Mouse (Mus musculus) heart, postnatal 25 days (tissue): ENCODE results near the gene Dnajb7. TPM values are rescaled to one million over a fixed set of nuclear protein-coding genes. Genes with fewer than 3 reads are reported as not detected.

Experiments
- DNase-seq: peaks from one replicate; pipeline ENCODE4 v3.0.0; 2022; ENCODE audit warnings: low spot score
- intact Hi-C: fragments of 180-260 bp; cut with DNase I; formaldehyde crosslinking; loops from one replicate; pipeline ENCODE4 v1.15.1; 2025
- total RNA-seq, 2 experiments: library from RNA; stranded (reverse); gene quantifications; 2 replicates each; pipeline ENCODE4 v1.2.3; 2021

Dnajb7 gene
- total RNA-seq, 2 experiments from 2014 or later, result not detected

- DNase-seq, result no peak
- intact Hi-C loops, result no loop called here
These were observed 39.5 kb downstream of the Dnajb7 start for GRCm38 (mm10) chr15:81368601-81369000.

- intact Hi-C loops, result no loop called here
- DNase-seq, result no peak
These were observed 41.9 kb downstream of the Dnajb7 start for GRCm38 (mm10) chr15:81366241-81366640.

GRCm38 (mm10) chr15:81365246-81365645, 42.9 kb downstream of the Dnajb7 start:
- DNase-seq, result no peak
- intact Hi-C loops, result no loop called here

DNA sequence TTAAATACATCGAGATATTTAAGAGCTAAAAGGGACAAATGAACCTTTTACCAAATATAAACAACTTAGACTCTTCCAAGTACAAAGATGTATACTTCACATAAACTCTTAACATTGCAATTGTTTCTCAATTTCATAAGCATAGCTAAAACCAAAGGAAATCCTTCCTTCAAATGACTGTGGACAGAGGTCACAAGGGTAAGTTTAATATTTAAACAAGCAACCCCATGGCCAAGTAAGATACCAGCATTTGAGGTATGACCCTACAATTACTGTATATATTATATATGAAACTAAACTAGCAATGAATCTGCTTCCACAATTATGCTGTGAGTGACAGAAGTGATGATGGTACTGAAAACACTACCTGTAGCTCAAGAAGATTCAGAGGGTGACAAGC, 43.8 kb downstream of the Dnajb7 start:
- intact Hi-C loops, result no loop called here
- DNase-seq, result no peak

DNA sequence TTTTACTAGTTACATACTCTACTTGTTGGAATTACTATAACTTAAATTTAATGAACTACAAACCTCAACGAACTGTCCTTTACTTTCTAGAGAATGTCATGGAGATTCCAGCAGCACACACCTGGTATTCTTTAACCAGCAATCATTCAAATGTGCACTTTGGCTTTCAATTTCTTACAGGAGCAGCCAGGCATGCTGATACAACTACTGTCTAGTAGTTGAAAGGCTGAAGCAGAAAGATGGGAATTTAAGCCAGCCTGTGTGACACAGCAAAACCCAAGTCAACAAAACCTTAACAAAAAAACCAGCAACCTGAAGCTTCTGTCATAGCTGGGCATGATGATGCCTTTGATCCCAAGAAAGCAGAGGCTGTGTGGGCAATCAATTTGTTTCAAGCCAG, 45.6 kb downstream of the Dnajb7 start:
- no peak for DNase-seq
- intact Hi-C loops, result no loop called here

GRCm38 (mm10) chr15:81361417-81362015, 46.6 kb downstream of the Dnajb7 start:
- DNase-seq, result no peak
- intact Hi-C loops, result no loop called here

DNA sequence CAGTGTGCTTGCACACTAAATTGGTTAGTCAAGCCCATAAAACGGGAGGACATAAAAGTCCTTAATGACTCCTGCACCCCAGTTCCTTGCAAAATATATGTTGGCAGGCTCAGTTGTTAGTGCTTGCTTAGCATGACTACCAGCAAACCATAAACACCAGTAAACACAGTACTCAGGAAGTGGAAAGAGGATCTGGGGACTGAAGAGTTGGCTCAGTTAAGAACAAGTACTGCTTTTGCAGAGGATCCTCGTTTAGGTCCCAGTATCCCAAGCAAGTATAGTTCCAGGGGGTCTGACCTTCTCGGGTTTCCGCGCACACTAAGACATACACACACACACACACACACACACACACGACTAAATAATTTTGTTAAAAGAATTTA, 47.1 kb downstream of the Dnajb7 start:
- intact Hi-C loops, result no loop called here
- DNase-seq, result no peak

- intact Hi-C loops, result no loop called here
These were observed 47.6 kb downstream of the Dnajb7 start, which contains the start of gene Slc25a17 for GRCm38 (mm10) chr15:81360345-81361021. Slc25a17 (minus strand) TSS chr15:81360812.

DNA sequence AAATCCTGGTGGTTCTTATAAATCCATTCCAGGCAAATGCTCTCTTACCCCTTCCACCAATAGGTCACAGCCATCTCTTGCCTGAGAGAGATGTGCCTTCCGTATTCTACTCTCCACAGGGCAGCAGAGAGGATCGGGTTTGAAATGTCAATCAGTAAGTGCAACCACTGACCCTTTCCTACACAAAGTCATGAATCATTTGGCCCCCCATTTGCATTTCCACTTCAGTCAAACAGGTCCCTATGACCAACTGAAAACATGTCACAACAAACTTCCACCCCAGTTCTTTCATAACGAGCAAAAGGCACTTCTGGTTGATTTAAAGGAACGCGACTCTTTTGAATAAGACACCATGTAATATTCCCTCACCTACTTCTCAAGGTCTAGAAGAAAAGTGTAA, 48.7 kb downstream of the Dnajb7 start:
- intact Hi-C loops, result no loop called here
- DNase-seq, result no peak

More at GRCm38 (mm10) chr15:81360345-81361021, 47.6 kb downstream of the Dnajb7 start, which contains the start of gene Slc25a17:
- DNase-seq, result peak; percentile 93

DNA sequence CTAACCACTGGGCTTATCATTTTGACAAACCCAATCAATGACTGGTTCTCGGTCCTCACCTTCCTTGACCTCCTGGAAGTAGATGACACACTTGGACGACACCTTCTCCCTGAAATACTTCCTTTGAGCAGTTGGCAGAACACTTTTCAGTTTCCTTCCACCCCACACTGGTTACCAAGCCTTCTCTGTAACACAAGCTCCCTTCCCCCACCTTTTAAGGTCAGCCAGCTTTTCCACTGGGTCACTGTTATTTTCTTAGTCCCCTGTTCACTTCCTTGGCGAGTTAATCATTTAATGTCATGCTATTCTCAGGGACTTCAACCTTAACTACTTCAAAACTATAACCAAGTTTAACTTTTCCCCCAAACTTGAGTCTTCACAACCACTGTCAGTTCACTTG, 49.2 kb downstream of the Dnajb7 start:
- intact Hi-C loops, result no loop called here
- no peak for DNase-seq

- no peak for DNase-seq
- intact Hi-C loops, result no loop called here
These were observed 51.2 kb downstream of the Dnajb7 start for GRCm38 (mm10) chr15:81356946-81357345.

Other genes with a start within 250 kb of the Dnajb7 start
- 1 to 10 TPM; 8.2 to 9.1 TPM for gene Mrtfa, start 217.5 kb downstream of the Dnajb7 start, total RNA-seq
- not detected for gene Mchr1, start 172.8 kb downstream of the Dnajb7 start, total RNA-seq
- 10 to 100 TPM; 17.2 to 17.8 TPM for gene Slc25a17, start 47.5 kb downstream of the Dnajb7 start, total RNA-seq
- 100 to 1,000 TPM in 1 of 2 experiments, 10 to 100 TPM in 1; 86.0 to 108 TPM for gene St13, start 8.2 kb downstream of the Dnajb7 start, total RNA-seq
- gene Xpnpep3, start 8.2 kb downstream of the Dnajb7 start, total RNA-seq, result 10 to 100 TPM; 10.2 to 12.6 TPM
- 100 to 1,000 TPM; 116 to 128 TPM for gene Rbx1, start 58.0 kb upstream of the Dnajb7 start, total RNA-seq
- 10 to 100 TPM; 35.4 to 51.9 TPM for gene Ep300, start 177.1 kb upstream of the Dnajb7 start, total RNA-seq